Mouse (Mus musculus): Measurements from ENCODE around the gene Igsf8. TPM values are rescaled to one million over a fixed set of nuclear protein-coding genes. Genes with fewer than 3 reads are reported as not detected.
A peak's percentile ranks its signal among the peaks of the same experiment; 100 is the strongest.

Gene Igsf8
- polyA plus RNA-seq, 1 experiment from 2014 or later: 137 TPM

DNA sequence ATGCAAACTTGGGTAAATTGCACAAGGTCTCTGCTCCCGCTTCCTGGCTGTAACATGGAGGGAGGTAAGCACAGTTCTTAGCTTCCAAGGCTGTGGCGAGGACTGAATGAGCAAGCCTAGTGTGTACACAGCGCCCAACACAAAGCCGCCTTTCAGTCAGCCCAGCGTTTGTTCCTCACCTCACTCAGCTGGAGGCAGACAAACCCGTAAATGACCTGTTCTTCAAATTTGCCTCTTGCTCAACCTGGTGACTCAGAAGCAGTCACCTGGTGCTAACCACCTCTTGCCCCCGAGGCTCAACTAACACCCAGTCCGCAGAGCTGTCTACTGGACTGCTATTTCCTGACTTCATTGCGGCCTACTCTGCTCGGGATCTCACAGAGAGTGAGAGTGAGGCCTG, 46.5 kb downstream of the Igsf8 start:
- Histone ChIP-seq H3K4me3 (no peak overlapping the region), H3K4me1 (peaks cover 39% of the 10 kb centered on the region), H3K4me2 (replicated peaks) (no peak overlapping the region), H3K36me3 (no peaks in the 10 kb centered on the region), H3K27me3 (no peaks in the 10 kb centered on the region), H3K9me3 (no peaks in the 10 kb centered on the region), H3K27ac (replicated peaks) (peak overlapping the region; percentile 44), H3K9ac (replicated peaks) (no peak overlapping the region)
- ATAC-seq (replicated peaks): no peak
- 38% methylated on average over 10 of the region's 10 CpGs for WGBS

DNA sequence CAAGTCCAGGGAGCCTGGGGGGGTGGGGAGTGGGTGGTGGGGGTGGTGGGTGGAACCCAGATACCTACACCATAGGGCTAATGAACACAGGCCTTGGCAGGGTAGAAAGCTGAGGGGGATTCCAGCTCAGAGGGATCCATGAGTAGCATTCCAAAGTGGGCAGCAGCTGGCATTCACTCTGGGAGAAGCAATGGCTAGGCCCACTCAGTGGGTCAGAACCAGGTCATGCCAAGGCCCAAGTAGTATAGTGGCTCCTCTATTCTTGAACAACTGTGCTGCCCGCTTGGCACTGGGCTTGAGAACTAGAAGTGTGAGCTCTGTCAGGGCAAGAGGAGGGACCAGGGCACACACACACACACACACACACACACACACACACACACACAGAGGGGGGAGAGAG, 47.0 kb downstream of the Igsf8 start:
- Histone ChIP-seq H3K4me1 (peaks cover 44% of the 10 kb centered on the region), H3K36me3 (no peaks in the 10 kb centered on the region)
- ATAC-seq (replicated peaks): no peak

GRCm38 (mm10) chr1:172309699-172310398, 48.4 kb downstream of the Igsf8 start:
- Histone ChIP-seq H3K9me3 (no peaks in the 10 kb centered on the region), H3K4me1 (peaks cover 58% of the 10 kb centered on the region), H3K27ac (replicated peaks) (peak overlapping the region; percentile 94), H3K4me2 (replicated peaks) (peak overlapping the region; percentile 55), H3K36me3 (no peaks in the 10 kb centered on the region), H3K9ac (replicated peaks) (peak overlapping the region; percentile 38; the same call in 1 of the 2 replicates), H3K4me3 (peak overlapping the region; percentile 34), H3K27me3 (no peaks in the 10 kb centered on the region)
- 2% methylated on average over 14 of the region's 14 CpGs for WGBS
- peak; percentile 67 for ATAC-seq (replicated peaks)

More for the DNA sequence above, 47.0 kb downstream of the Igsf8 start:
- Histone ChIP-seq H3K9me3 (no peaks in the 10 kb centered on the region), H3K27ac (replicated peaks) (peak overlapping the region; percentile 44), H3K4me2 (replicated peaks) (no peak overlapping the region), H3K4me3 (no peak overlapping the region), H3K9ac (replicated peaks) (no peak overlapping the region), H3K27me3 (no peaks in the 10 kb centered on the region)
- WGBS: 80% methylated on average over 1 of the region's 1 CpGs

DNA sequence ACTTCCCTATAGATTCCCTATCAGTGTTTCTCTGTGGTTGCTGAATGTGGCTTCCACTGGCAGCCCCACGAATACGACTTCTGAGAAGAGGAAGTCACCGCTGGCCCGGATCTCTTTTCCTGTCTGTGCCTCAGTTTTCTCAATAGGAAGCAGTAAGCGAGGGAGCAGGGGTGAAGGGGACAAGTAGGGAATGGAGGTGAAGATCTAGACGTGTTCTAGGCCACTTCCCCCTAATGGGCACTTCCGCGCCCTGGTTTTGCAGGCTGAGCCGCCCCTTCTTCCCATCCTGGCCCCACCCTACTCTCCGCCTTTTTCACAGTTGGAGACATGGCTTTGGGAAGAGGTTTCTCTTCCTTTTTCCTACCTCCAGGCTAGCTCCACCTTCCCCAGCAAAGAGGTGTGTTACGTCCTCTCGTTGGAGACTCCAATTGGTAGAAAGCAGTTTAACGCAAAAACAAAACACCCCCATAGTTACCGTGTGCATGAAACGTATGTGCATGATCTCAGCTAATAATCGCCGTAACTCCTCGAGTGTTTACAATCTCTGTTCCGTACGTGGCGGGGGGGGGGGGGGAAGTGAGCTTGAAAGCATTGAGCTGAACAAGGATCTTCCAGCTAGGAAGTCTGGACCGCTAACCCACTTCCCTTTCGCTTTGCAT, 49.9 kb downstream of the Igsf8 start:
- H3K4me1 ChIP-seq: peaks cover 67% of the 10 kb centered on the region

GRCm38 (mm10) chr1:172311921-172312767, 50.7 kb downstream of the Igsf8 start:
- peaks cover 64% of the 10 kb centered on the region for H3K4me1 ChIP-seq
- H3K4me2 ChIP-seq (replicated peaks): peak overlapping the region; percentile 74
- no peaks in the 10 kb centered on the region for H3K27me3 ChIP-seq
- no peaks in the 10 kb centered on the region for H3K36me3 ChIP-seq
- under 1% methylated on average over 40 of the region's 55 CpGs for WGBS
- peak overlapping the region; percentile 94 for H3K27ac ChIP-seq (replicated peaks)
- H3K4me3 ChIP-seq: peak overlapping the region; percentile 66
- no peaks in the 10 kb centered on the region for H3K9me3 ChIP-seq
- H3K9ac ChIP-seq (replicated peaks): peak overlapping the region; percentile 78
- ATAC-seq (replicated peaks): peak; percentile 68

More for the DNA sequence above, 49.9 kb downstream of the Igsf8 start:
- Histone ChIP-seq H3K9ac (replicated peaks) (peak overlapping the region; percentile 78), H3K27me3 (no peaks in the 10 kb centered on the region), H3K36me3 (no peaks in the 10 kb centered on the region), H3K9me3 (no peaks in the 10 kb centered on the region), H3K4me3 (peak overlapping the region; percentile 66), H3K27ac (replicated peaks) (peak overlapping the region; percentile 94), H3K4me2 (replicated peaks) (peak overlapping the region; percentile 74)
- 14% methylated on average over 23 of the region's 23 CpGs for WGBS
- peak; percentile 2; the same call in 1 of the 2 replicates for ATAC-seq (replicated peaks)

DNA sequence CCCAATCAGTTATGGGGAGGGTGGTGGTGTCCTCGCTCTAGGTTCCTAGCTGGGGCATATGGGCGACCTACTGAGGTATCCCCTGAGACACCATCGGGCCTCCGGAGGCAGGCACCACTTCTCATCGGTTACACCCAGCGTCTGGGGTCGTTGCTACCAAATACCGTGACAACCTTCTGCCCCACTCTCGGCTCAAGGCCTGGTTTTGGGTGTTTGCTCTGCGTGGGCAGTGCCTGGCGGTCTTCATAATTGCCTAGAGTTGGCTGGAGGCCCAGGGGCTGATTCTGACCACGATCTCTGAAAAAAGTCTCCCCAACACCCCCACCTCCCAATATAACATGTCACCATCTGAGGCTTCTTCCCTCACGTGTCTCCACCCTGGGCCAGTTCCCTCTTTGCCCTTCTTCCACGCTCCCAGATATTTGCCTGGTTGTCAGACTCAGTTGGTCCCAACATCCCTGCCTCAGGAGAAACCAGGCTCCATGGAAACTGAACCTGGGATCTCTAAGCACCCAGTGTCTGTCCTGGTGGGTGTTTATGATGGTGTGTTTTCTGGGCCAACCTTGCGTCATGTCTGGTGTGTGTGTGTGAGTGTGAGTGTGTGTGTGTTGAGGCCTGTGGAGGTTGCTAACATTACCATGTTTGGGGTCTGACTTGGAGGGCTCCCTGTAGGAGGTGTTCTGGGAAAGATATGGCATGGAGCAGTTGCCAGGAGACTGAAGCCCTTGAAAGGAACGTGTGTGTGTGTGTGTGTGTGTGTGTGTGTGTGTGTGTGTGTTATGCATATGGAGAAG, 51.5 kb downstream of the Igsf8 start:
- H3K9ac ChIP-seq (replicated peaks): peak overlapping the region; percentile 78
- ATAC-seq (replicated peaks): no peak
- peak overlapping the region; percentile 74 for H3K4me2 ChIP-seq (replicated peaks)
- H3K4me1 ChIP-seq: peaks cover 67% of the 10 kb centered on the region
- no peaks in the 10 kb centered on the region for H3K9me3 ChIP-seq
- peaks cover under 1% of the 10 kb centered on the region; the same call in 1 of the 2 replicates for H3K36me3 ChIP-seq
- WGBS: 6% methylated on average over 16 of the region's 16 CpGs
- peak overlapping the region; percentile 94 for H3K27ac ChIP-seq (replicated peaks)
- peak overlapping the region; percentile 66 for H3K4me3 ChIP-seq
- H3K27me3 ChIP-seq: no peaks in the 10 kb centered on the region

GRCm38 (mm10) chr1:172313613-172314411, 52.4 kb downstream of the Igsf8 start:
- WGBS: 56% methylated on average over 10 of the region's 10 CpGs
- Histone ChIP-seq H3K4me1 (peaks cover 70% of the 10 kb centered on the region), H3K27ac (replicated peaks) (peak overlapping the region; percentile 94), H3K4me3 (peak overlapping the region; percentile 66), H3K27me3 (no peaks in the 10 kb centered on the region), H3K9ac (replicated peaks) (peak overlapping the region; percentile 78), H3K9me3 (no peaks in the 10 kb centered on the region), H3K36me3 (peaks cover 6% of the 10 kb centered on the region; the same call in 1 of the 2 replicates), H3K4me2 (replicated peaks) (peak overlapping the region; percentile 74)
- no peak for ATAC-seq (replicated peaks)

GRCm38 (mm10) chr1:172314911-172315310, 53.5 kb downstream of the Igsf8 start:
- H3K4me2 ChIP-seq (replicated peaks): peak overlapping the region; percentile 74
- ATAC-seq (replicated peaks): peak; percentile 15

GRCm38 (mm10) chr1:172317431-172317830, 56.0 kb downstream of the Igsf8 start:
- no peak overlapping the region for H3K4me3 ChIP-seq
- H3K36me3 ChIP-seq: peaks cover 6% of the 10 kb centered on the region; the same call in 1 of the 2 replicates
- no peak for ATAC-seq (replicated peaks)
- no peak overlapping the region for H3K4me2 ChIP-seq (replicated peaks)
- no peak overlapping the region for H3K27ac ChIP-seq (replicated peaks)
- H3K4me1 ChIP-seq: peaks cover 70% of the 10 kb centered on the region
- H3K9me3 ChIP-seq: no peaks in the 10 kb centered on the region
- WGBS: 71% methylated on average over 18 of the region's 18 CpGs
- no peaks in the 10 kb centered on the region for H3K27me3 ChIP-seq
- H3K9ac ChIP-seq (replicated peaks): no peak overlapping the region

More at GRCm38 (mm10) chr1:172314911-172315310, 53.5 kb downstream of the Igsf8 start:
- 11% methylated on average over 3 of the region's 3 CpGs for WGBS
- peak overlapping the region; percentile 94 for H3K27ac ChIP-seq (replicated peaks)
- H3K9ac ChIP-seq (replicated peaks): 0 out of 2 replicates have a peak overlapping the region, but pooled peaks have one; percentile 2
- H3K4me3 ChIP-seq: peak overlapping the region; percentile 66
- peaks cover 6% of the 10 kb centered on the region; the same call in 1 of the 2 replicates for H3K36me3 ChIP-seq
- no peaks in the 10 kb centered on the region for H3K27me3 ChIP-seq
- H3K9me3 ChIP-seq: no peaks in the 10 kb centered on the region
- H3K4me1 ChIP-seq: peaks cover 72% of the 10 kb centered on the region

DNA sequence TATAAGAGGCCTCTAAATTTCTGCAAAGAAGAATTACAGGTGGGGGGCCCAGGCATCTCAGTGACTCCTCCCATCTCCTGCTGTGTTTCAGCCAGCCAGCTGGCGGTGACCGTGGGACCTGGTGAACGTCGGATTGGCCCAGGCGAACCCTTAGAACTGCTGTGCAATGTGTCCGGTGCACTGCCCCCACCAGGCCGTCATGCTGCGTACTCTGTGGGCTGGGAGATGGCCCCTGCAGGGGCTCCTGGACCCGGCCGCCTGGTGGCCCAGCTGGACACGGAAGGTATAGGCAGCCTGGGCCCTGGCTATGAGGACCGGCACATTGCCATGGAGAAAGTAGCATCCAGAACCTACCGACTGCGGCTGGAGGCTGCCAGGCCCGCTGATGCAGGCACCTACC, 56.5 kb downstream of the Igsf8 start:
- Histone ChIP-seq H3K4me1 (peaks cover 71% of the 10 kb centered on the region), H3K36me3 (peaks cover 6% of the 10 kb centered on the region; the same call in 1 of the 2 replicates), H3K4me3 (no peak overlapping the region), H3K9me3 (no peaks in the 10 kb centered on the region), H3K27ac (replicated peaks) (peak overlapping the region; percentile 39; the same call in 1 of the 2 replicates), H3K9ac (replicated peaks) (no peak overlapping the region), H3K4me2 (replicated peaks) (no peak overlapping the region), H3K27me3 (no peaks in the 10 kb centered on the region)
- ATAC-seq (replicated peaks): no peak
- WGBS: 55% methylated on average over 15 of the region's 15 CpGs
